Comparison of ENCODE assay signal across 9 mouse cellular contexts in the genomic region with DNA sequence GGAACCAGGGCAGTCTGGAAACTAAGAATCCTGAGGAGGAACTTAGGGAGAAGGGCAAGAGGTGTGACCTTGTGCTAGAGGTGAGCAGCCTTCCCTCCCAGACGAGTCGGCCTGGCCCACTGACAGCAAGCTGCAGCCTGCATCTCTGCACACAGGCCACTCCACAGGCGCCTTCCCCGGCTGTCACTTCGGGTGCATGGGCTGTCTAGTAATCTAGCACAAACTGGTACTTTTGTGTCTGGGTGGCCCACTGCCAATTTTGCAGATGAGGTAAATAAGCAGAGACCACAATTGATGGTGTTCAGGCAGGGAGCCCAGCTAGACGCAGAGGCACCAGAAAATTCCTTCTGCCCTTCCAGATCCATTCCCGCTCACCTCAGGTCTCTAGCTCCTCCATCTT. TPM values are rescaled to one million over a fixed set of nuclear protein-coding genes. Genes with fewer than 3 reads are reported as not detected.
A peak's percentile ranks its signal among the peaks of the same experiment; 100 is the strongest.
DNase-seq lines count a peak whose midpoint lies in the region; ATAC-seq and TF ChIP-seq lines count a peak whose summit lies in the region.
"Had no signal": no experiment of that assay in that cellular context is flagged by ENCODE, and none has a peak within 500 bp of the region (broad histone marks: within the 10 kb centered on the region; RNA-seq: fewer than 3 reads in every experiment).

No protein-coding gene starts in this region.

- H3K4me3 ChIP-seq in kidney, embryonic 14.5 days (ENCODE audit: low read length), result no peak overlapping the region
- no peak overlapping the region for H3K4me3 ChIP-seq in forebrain, postnatal 0 days (ENCODE audit: low read depth, low read length)
- H3K4me3 ChIP-seq in limb, embryonic 12.5 days (replicated peaks), result no peak overlapping the region

- TF ChIP-seq CTCF in forebrain, postnatal 0 days (IDR thresholded peaks at IDR 0.05; ENCODE audit: low read depth), result no peak

- 66% methylated on average over 7 of the region's 7 CpGs for WGBS in kidney, embryonic 14.5 days
- 29% methylated on average over 7 of the region's 7 CpGs for WGBS in forebrain, postnatal 0 days
- WGBS in limb, embryonic 12.5 days, result 52% methylated on average over 7 of the region's 7 CpGs

- H3K27me3 ChIP-seq in kidney, embryonic 14.5 days (ENCODE audit: control insufficient read depth, insufficient read depth, low read length), result no peaks in the 10 kb centered on the region
- H3K27me3 ChIP-seq in forebrain, postnatal 0 days (ENCODE audit: insufficient read depth, low read length), result no peaks in the 10 kb centered on the region
- no peaks in the 10 kb centered on the region for H3K27me3 ChIP-seq in limb, embryonic 12.5 days
- H3K27me3 ChIP-seq: Patski had no signal

- DNase-seq in kidney, postnatal 36 days, result peak; percentile 35 to 37
- DNase-seq in cerebellum, adult 18-20 months, result peak; percentile 24 to 34
- DNase-seq in forebrain, postnatal 0 days, result peak; percentile 58
- DNase-seq in adrenal gland, postnatal 10 days, result no peak
- no peak for DNase-seq in urinary bladder, adult 18-20 months (ENCODE audit: low spot score in 2 of 2)
- DNase-seq: gastrocnemius, postnatal 36 days had no signal

- ATAC-seq in kidney, embryonic 14.5 days (ENCODE audit: low FRiP score, low TSS enrichment), result no peak
- ATAC-seq in forebrain, postnatal 0 days, result no peak
- no peak for ATAC-seq in limb, embryonic 12.5 days (ENCODE audit: insufficient number of reproducible peaks, insufficient read depth, low FRiP score, low TSS enrichment, low read depth)
- ATAC-seq: Patski had no signal

- no peaks in the 10 kb centered on the region for H3K4me1 ChIP-seq in kidney, embryonic 14.5 days (ENCODE audit: control insufficient read depth, insufficient read depth, low read length)
- peaks cover 3% of the 10 kb centered on the region; the same call in 1 of the 2 replicates for H3K4me1 ChIP-seq in forebrain, postnatal 0 days (ENCODE audit: insufficient read depth)
- peaks cover 53% of the 10 kb centered on the region for H3K4me1 ChIP-seq in limb, embryonic 12.5 days (replicated peaks)

- H3K27ac ChIP-seq in kidney, embryonic 14.5 days (ENCODE audit: low read depth, low read length), result no peak overlapping the region
- no peak overlapping the region for H3K27ac ChIP-seq in forebrain, postnatal 0 days (ENCODE audit: low read depth, low read length)
- H3K27ac ChIP-seq in limb, embryonic 12.5 days, result peak overlapping the region; percentile 57

- H3K4me2 ChIP-seq in kidney, embryonic 14.5 days (replicated peaks; ENCODE audit: low read depth, low read length), result no peak overlapping the region
- no peak overlapping the region for H3K4me2 ChIP-seq in forebrain, postnatal 0 days (ENCODE audit: low read depth)
- no peak overlapping the region for H3K4me2 ChIP-seq in limb, embryonic 12.5 days

- no peaks in the 10 kb centered on the region for H3K36me3 ChIP-seq in kidney, embryonic 14.5 days (ENCODE audit: control insufficient read depth, insufficient read depth, low read length)
- no peaks in the 10 kb centered on the region for H3K36me3 ChIP-seq in forebrain, postnatal 0 days (ENCODE audit: insufficient read depth)
- H3K36me3 ChIP-seq in limb, embryonic 12.5 days, result no peaks in the 10 kb centered on the region

- H3K9me3 ChIP-seq in kidney, embryonic 14.5 days (ENCODE audit: control insufficient read depth, low read length), result no peaks in the 10 kb centered on the region
- H3K9me3 ChIP-seq in forebrain, postnatal 0 days (ENCODE audit: low read length), result no peaks in the 10 kb centered on the region
- H3K9me3 ChIP-seq in limb, embryonic 12.5 days, result no peaks in the 10 kb centered on the region

- H3K9ac ChIP-seq in kidney, embryonic 14.5 days (ENCODE audit: low read depth, low read length), result no peak overlapping the region
- no peak overlapping the region for H3K9ac ChIP-seq in forebrain, postnatal 0 days
- H3K9ac ChIP-seq in limb, embryonic 12.5 days (replicated peaks), result no peak overlapping the region

RNA-seq across cellular contexts. Expression of a gene that starts 37.9 kb away (rescaled TPM):
- polyA plus RNA-seq in kidney, embryonic 14.5 days (2014; fragmentation: Nextera tagmentation; extraction: Ambion mirVana), result 38.6 and 65.6 TPM in 2 replicates
- total RNA-seq in forebrain, postnatal 0 days (2014; rRNA removed), result 51.3 and 77.3 TPM in 2 replicates
- 16.6 and 30.2 TPM in 2 replicates for polyA plus RNA-seq in forebrain, postnatal 0 days (2015; fragmentation: Nextera tagmentation; extraction: Ambion mirVana)
- 57.9 and 59.7 TPM in 2 replicates for polyA plus RNA-seq in limb, embryonic 12.5 days (2016; fragmentation: Nextera tagmentation; extraction: Ambion mirVana)
- 10 to 100 TPM; 41.1 to 46.2 TPM for total RNA-seq in adrenal gland, postnatal 10 days (2021)

RNA-seq across cellular contexts. Expression of a gene that starts 43.4 kb away (rescaled TPM):
- polyA plus RNA-seq in kidney, embryonic 14.5 days (2014; fragmentation: Nextera tagmentation; extraction: Ambion mirVana), result 21.8 and 28.9 TPM in 2 replicates
- 3.0 and 3.4 TPM in 2 replicates for total RNA-seq in forebrain, postnatal 0 days (2014; rRNA removed)
- 4.4 and 7.5 TPM in 2 replicates for polyA plus RNA-seq in forebrain, postnatal 0 days (2015; fragmentation: Nextera tagmentation; extraction: Ambion mirVana)
- 30.0 and 35.3 TPM in 2 replicates for polyA plus RNA-seq in limb, embryonic 12.5 days (2016; fragmentation: Nextera tagmentation; extraction: Ambion mirVana)
- 10 to 100 TPM; 18.5 to 19.1 TPM for total RNA-seq in adrenal gland, postnatal 10 days (2021)

Comparison
In these comparisons a context has a peak if more than half of its experiments do, and no peak if none do; other contexts are left out.
1. DNase-seq: peak in kidney, postnatal 36 days (2 of 2), cerebellum, adult 18-20 months (2 of 2) and forebrain, postnatal 0 days (single experiment); none in adrenal gland, postnatal 10 days (single experiment) and urinary bladder, adult 18-20 months (0 of 2).